Mouse (Mus musculus) G1E (cell line): Measurements from ENCODE around the gene Abce1.

Source experiments
- CTCF ChIP-seq: IDR thresholded peaks from 2 replicates; pipeline ENCODE4 v1.5.1; 2012; ENCODE audit warnings: low read depth, low read length, inconsistent platforms, mixed read lengths
- GATA1 ChIP-seq: IDR thresholded peaks from 2 replicates; pipeline ENCODE4 v1.6.1; 2012; ENCODE audit warnings: borderline replicate concordance, low read length, inconsistent platforms, mixed read lengths
- POLR2AphosphoS5 ChIP-seq: IDR thresholded peaks from 2 replicates; pipeline ENCODE4 v1.6.1; 2012; ENCODE audit warnings: low read depth, low read length, inconsistent platforms; ENCODE audit not compliant: insufficient replicate concordance
- TAL1 ChIP-seq: conservative IDR thresholded peaks from 2 replicates; pipeline ENCODE4 v1.6.1; 2012; ENCODE audit warnings: low read depth, low read length, inconsistent platforms, mixed read lengths

DNA sequence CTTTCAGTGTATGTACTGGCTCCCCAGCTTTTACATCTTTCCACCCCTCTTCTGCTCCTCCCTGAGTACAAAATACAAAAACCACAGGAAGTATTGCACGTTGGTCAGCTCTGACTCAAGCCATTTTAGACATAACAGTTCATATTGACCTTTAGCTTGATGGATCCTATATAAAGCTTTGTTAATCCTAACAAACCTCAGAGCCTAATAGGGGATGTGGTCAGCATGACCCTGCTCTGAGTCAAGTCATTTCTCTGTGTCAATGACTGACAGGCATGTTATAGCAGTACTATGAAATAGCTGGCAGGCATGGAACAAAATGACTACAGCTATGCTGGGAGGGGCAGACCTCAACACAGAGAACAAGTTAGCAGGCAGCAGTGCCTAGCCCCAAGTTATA is 75.4 kb downstream of the Abce1 start:
- no peak for TF ChIP-seq GATA1
- TF ChIP-seq CTCF = no peak
- TF ChIP-seq TAL1 = no peak
- TF ChIP-seq POLR2AphosphoS5 = no peak
